Mouse (Mus musculus): ENCODE measurements around the gene Itpk1.

- no peak for TF ChIP-seq CTCF (IDR thresholded peaks at IDR 0.05)
- TF ChIP-seq EP300 (IDR thresholded peaks at IDR 0.05): no peak
Observed at GRCm38 (mm10) chr12:102637235-102637634, 67.5 kb downstream of the Itpk1 start.
